Mouse (Mus musculus): ENCODE data around the gene Hmga1b. TPM values are rescaled to one million over a fixed set of nuclear protein-coding genes. Genes with fewer than 3 reads are reported as not detected.
A peak's percentile ranks its signal among the peaks of the same experiment; 100 is the strongest.
"Not testable (repeated sequence)": the region's sequence is repeated elsewhere in the genome, so short reads cannot be mapped to it uniquely, and the experiment has no call there.

Gene Hmga1b
- polyA plus RNA-seq, 1 experiment from 2014 or later = 5.8 TPM

GRCm38 (mm10) chr11:120772749-120773148, 10.2 kb downstream of the Hmga1b start:
- Histone ChIP-seq H3K27me3 (ENCODE audit: control insufficient read depth, insufficient read depth, low read length) (0 out of 2 replicates have a peak, but pooled peaks cover 3% of the 10 kb centered on the region), H3K4me1 (ENCODE audit: control insufficient read depth, insufficient read depth, low read length) (no peaks in the 10 kb centered on the region), H3K4me3 (ENCODE audit: low read depth, low read length) (no peak overlapping the region), H3K27ac (ENCODE audit: low read depth, low read length) (no peak overlapping the region), H3K4me2 (no peak overlapping the region), H3K9me3 (replicated peaks; ENCODE audit: control insufficient read depth, low read length) (no peaks in the 10 kb centered on the region), H3K36me3 (ENCODE audit: control insufficient read depth, insufficient read depth, low read length) (no peaks in the 10 kb centered on the region), H3K9ac (ENCODE audit: low read depth, low read length) (no peak overlapping the region)
- 73% methylated on average over 3 of the region's 3 CpGs for WGBS (ENCODE audit: insufficient replicate concordance)
- ATAC-seq (replicated peaks; ENCODE audit: insufficient number of reproducible peaks, low FRiP score, low TSS enrichment) = no peak

- no peaks in the 10 kb centered on the region for H3K4me1 ChIP-seq (ENCODE audit: control insufficient read depth, insufficient read depth, low read length)
- WGBS (ENCODE audit: insufficient replicate concordance) = 74% methylated on average over 7 of the region's 7 CpGs
Observed at GRCm38 (mm10) chr11:120773463-120774190, 11.0 kb downstream of the Hmga1b start.

GRCm38 (mm10) chr11:120775774-120776469, 13.3 kb downstream of the Hmga1b start:
- peaks cover 6% of the 10 kb centered on the region; the same call in 1 of the 2 replicates for H3K27me3 ChIP-seq (ENCODE audit: control insufficient read depth, insufficient read depth, low read length)
- WGBS (ENCODE audit: insufficient replicate concordance) = 29% methylated on average over 15 of the region's 15 CpGs
- no peaks in the 10 kb centered on the region for H3K4me1 ChIP-seq (ENCODE audit: control insufficient read depth, insufficient read depth, low read length)
- H3K4me3 ChIP-seq (ENCODE audit: low read depth, low read length) = no peak overlapping the region
- H3K4me2 ChIP-seq = no peak overlapping the region
- no peak overlapping the region for H3K27ac ChIP-seq (ENCODE audit: low read depth, low read length)
- no peak overlapping the region for H3K9ac ChIP-seq (ENCODE audit: low read depth, low read length)
- peak; percentile 55 for ATAC-seq (replicated peaks; ENCODE audit: insufficient number of reproducible peaks, low FRiP score, low TSS enrichment)
- H3K9me3 ChIP-seq (replicated peaks; ENCODE audit: control insufficient read depth, low read length) = no peaks in the 10 kb centered on the region
- H3K36me3 ChIP-seq (ENCODE audit: control insufficient read depth, insufficient read depth, low read length) = no peaks in the 10 kb centered on the region

More at GRCm38 (mm10) chr11:120773463-120774190, 11.0 kb downstream of the Hmga1b start:
- no peaks in the 10 kb centered on the region for H3K36me3 ChIP-seq (ENCODE audit: control insufficient read depth, insufficient read depth, low read length)
- no peak overlapping the region for H3K27ac ChIP-seq (ENCODE audit: low read depth, low read length)
- no peak overlapping the region for H3K4me3 ChIP-seq (ENCODE audit: low read depth, low read length)
- ATAC-seq (replicated peaks; ENCODE audit: insufficient number of reproducible peaks, low FRiP score, low TSS enrichment) = no peak
- no peak overlapping the region for H3K4me2 ChIP-seq
- no peaks in the 10 kb centered on the region for H3K9me3 ChIP-seq (replicated peaks; ENCODE audit: control insufficient read depth, low read length)
- peaks cover 6% of the 10 kb centered on the region; the same call in 1 of the 2 replicates for H3K27me3 ChIP-seq (ENCODE audit: control insufficient read depth, insufficient read depth, low read length)
- no peak overlapping the region for H3K9ac ChIP-seq (ENCODE audit: low read depth, low read length)

GRCm38 (mm10) chr11:120777123-120777522, 14.5 kb downstream of the Hmga1b start:
- no peaks in the 10 kb centered on the region for H3K36me3 ChIP-seq (ENCODE audit: control insufficient read depth, insufficient read depth, low read length)
- no peak for ATAC-seq (replicated peaks; ENCODE audit: insufficient number of reproducible peaks, low FRiP score, low TSS enrichment)
- H3K27ac ChIP-seq (ENCODE audit: low read depth, low read length) = no peak overlapping the region
- H3K4me3 ChIP-seq (ENCODE audit: low read depth, low read length) = no peak overlapping the region
- 27% methylated on average over 6 of the region's 6 CpGs for WGBS (ENCODE audit: insufficient replicate concordance)
- H3K4me2 ChIP-seq = no peak overlapping the region
- no peaks in the 10 kb centered on the region for H3K9me3 ChIP-seq (replicated peaks; ENCODE audit: control insufficient read depth, low read length)
- H3K9ac ChIP-seq (ENCODE audit: low read depth, low read length) = no peak overlapping the region
- H3K27me3 ChIP-seq (ENCODE audit: control insufficient read depth, insufficient read depth, low read length) = peaks cover 6% of the 10 kb centered on the region; the same call in 1 of the 2 replicates
- no peaks in the 10 kb centered on the region for H3K4me1 ChIP-seq (ENCODE audit: control insufficient read depth, insufficient read depth, low read length)

GRCm38 (mm10) chr11:120779876-120780275, 17.3 kb downstream of the Hmga1b start:
- Histone ChIP-seq H3K9ac (ENCODE audit: low read depth, low read length) (no peak overlapping the region), H3K4me1 (ENCODE audit: control insufficient read depth, insufficient read depth, low read length) (peaks cover 7% of the 10 kb centered on the region; the same call in 1 of the 2 replicates), H3K36me3 (ENCODE audit: control insufficient read depth, insufficient read depth, low read length) (no peaks in the 10 kb centered on the region), H3K27ac (ENCODE audit: low read depth, low read length) (no peak overlapping the region), H3K4me2 (no peak overlapping the region), H3K9me3 (replicated peaks; ENCODE audit: control insufficient read depth, low read length) (no peaks in the 10 kb centered on the region), H3K4me3 (ENCODE audit: low read depth, low read length) (no peak overlapping the region), H3K27me3 (ENCODE audit: control insufficient read depth, insufficient read depth, low read length) (peaks cover 11% of the 10 kb centered on the region)
- no peak for ATAC-seq (replicated peaks; ENCODE audit: insufficient number of reproducible peaks, low FRiP score, low TSS enrichment)
- WGBS (ENCODE audit: insufficient replicate concordance) = 84% methylated on average over 1 of the region's 1 CpGs

- H3K4me2 ChIP-seq; H3K9me3 ChIP-seq (replicated peaks; ENCODE audit: control insufficient read depth, low read length); H3K4me3 ChIP-seq (ENCODE audit: low read depth, low read length); H3K36me3 ChIP-seq (ENCODE audit: control insufficient read depth, insufficient read depth, low read length); H3K9ac ChIP-seq (ENCODE audit: low read depth, low read length); ATAC-seq (replicated peaks; ENCODE audit: insufficient number of reproducible peaks, low FRiP score, low TSS enrichment); H3K27ac ChIP-seq (ENCODE audit: low read depth, low read length): not testable (repeated sequence)
- WGBS (ENCODE audit: insufficient replicate concordance) = 95% methylated on average over 6 of the region's 6 CpGs
- peaks cover 11% of the 10 kb centered on the region for H3K27me3 ChIP-seq (ENCODE audit: control insufficient read depth, insufficient read depth, low read length)
- H3K4me1 ChIP-seq (ENCODE audit: control insufficient read depth, insufficient read depth, low read length) = peaks cover 12% of the 10 kb centered on the region
Observed at GRCm38 (mm10) chr11:120781361-120781760, 18.8 kb downstream of the Hmga1b start.

- H3K27ac ChIP-seq (ENCODE audit: low read depth, low read length) = peak overlapping the region; percentile 64; the same call in 1 of the 2 replicates
- 2% methylated on average over 42 of the region's 42 CpGs for WGBS (ENCODE audit: insufficient replicate concordance)
Observed at GRCm38 (mm10) chr11:120783426-120784063, 21.0 kb downstream of the Hmga1b start.

GRCm38 (mm10) chr11:120784064-120784791, 21.6 kb downstream of the Hmga1b start, which contains the start of the genes Rfng and Gps1:
TSS of gene Rfng (minus strand) at chr11:120784207.
TSS of gene Gps1 (plus strand) at chr11:120784272.
- WGBS (ENCODE audit: insufficient replicate concordance) = under 1% methylated on average over 93 of the region's 107 CpGs
- peaks cover 13% of the 10 kb centered on the region; the same call in 1 of the 2 replicates for H3K36me3 ChIP-seq (ENCODE audit: control insufficient read depth, insufficient read depth, low read length)
- peak within 1 kb of the TSS; percentile 93 for H3K9ac ChIP-seq (ENCODE audit: low read depth, low read length)
- peak within 1 kb of the TSS; percentile 72 for H3K4me2 ChIP-seq
- H3K4me3 ChIP-seq (ENCODE audit: low read depth, low read length) = peak within 1 kb of the TSS; percentile 91
- peak; percentile 65 for ATAC-seq (replicated peaks; ENCODE audit: insufficient number of reproducible peaks, low FRiP score, low TSS enrichment)
- peaks cover 8% of the 10 kb centered on the region for H3K27me3 ChIP-seq (ENCODE audit: control insufficient read depth, insufficient read depth, low read length)
- H3K9me3 ChIP-seq (replicated peaks; ENCODE audit: control insufficient read depth, low read length) = no peaks in the 10 kb centered on the region
- peaks cover 12% of the 10 kb centered on the region for H3K4me1 ChIP-seq (ENCODE audit: control insufficient read depth, insufficient read depth, low read length)
- peak within 1 kb of the TSS; percentile 64 for H3K27ac ChIP-seq (ENCODE audit: low read depth, low read length)

More at GRCm38 (mm10) chr11:120783426-120784063, 21.0 kb downstream of the Hmga1b start:
- H3K36me3 ChIP-seq (ENCODE audit: control insufficient read depth, insufficient read depth, low read length) = peaks cover 13% of the 10 kb centered on the region; the same call in 1 of the 2 replicates
- peaks cover 12% of the 10 kb centered on the region for H3K4me1 ChIP-seq (ENCODE audit: control insufficient read depth, insufficient read depth, low read length)
- H3K9me3 ChIP-seq (replicated peaks; ENCODE audit: control insufficient read depth, low read length) = no peaks in the 10 kb centered on the region
- H3K27me3 ChIP-seq (ENCODE audit: control insufficient read depth, insufficient read depth, low read length) = peaks cover 8% of the 10 kb centered on the region
- no peak for ATAC-seq (replicated peaks; ENCODE audit: insufficient number of reproducible peaks, low FRiP score, low TSS enrichment)
- peak overlapping the region; percentile 91 for H3K4me3 ChIP-seq (ENCODE audit: low read depth, low read length)
- peak overlapping the region; percentile 93 for H3K9ac ChIP-seq (ENCODE audit: low read depth, low read length)
- peak overlapping the region; percentile 72 for H3K4me2 ChIP-seq
